In genomic region chr10:70152190-70152743, GRCm38 (mm10) we compare ENCODE assay signal across 9 mouse cellular contexts. TPM values are rescaled to one million over a fixed set of nuclear protein-coding genes. Genes with fewer than 3 reads are reported as not detected.
DNase-seq lines count a peak whose midpoint lies in the region; ATAC-seq and TF ChIP-seq lines count a peak whose summit lies in the region.
"Had no signal": no experiment of that assay in that cellular context is flagged by ENCODE, and none has a peak within 500 bp of the region (broad histone marks: within the 10 kb centered on the region; RNA-seq: fewer than 3 reads in every experiment).

No protein-coding gene starts in this region.

- no peaks in the 10 kb centered on the region for H3K27me3 ChIP-seq in hindbrain, embryonic 11.5 days (ENCODE audit: control insufficient read depth, insufficient read depth, low read length)
- no peaks in the 10 kb centered on the region for H3K27me3 ChIP-seq in liver, postnatal 0 days (ENCODE audit: insufficient read depth, low read length)
- no peaks in the 10 kb centered on the region for H3K27me3 ChIP-seq in forebrain, embryonic 12.5 days

- peaks cover 5% of the 10 kb centered on the region; the same call in 1 of the 2 replicates for H3K36me3 ChIP-seq in hindbrain, embryonic 11.5 days (ENCODE audit: control insufficient read depth, insufficient read depth, low read length)
- H3K36me3 ChIP-seq in liver, postnatal 0 days (replicated peaks; ENCODE audit: insufficient read depth, low read length), result peaks cover 39% of the 10 kb centered on the region
- peaks cover 60% of the 10 kb centered on the region for H3K36me3 ChIP-seq in forebrain, embryonic 12.5 days (replicated peaks)

- no peaks in the 10 kb centered on the region for H3K9me3 ChIP-seq in hindbrain, embryonic 11.5 days (ENCODE audit: control insufficient read depth, low read length)
- H3K9me3 ChIP-seq in liver, postnatal 0 days (ENCODE audit: low read length), result no peaks in the 10 kb centered on the region
- H3K9me3 ChIP-seq in forebrain, embryonic 12.5 days, result no peaks in the 10 kb centered on the region

- peak; percentile 27 for DNase-seq in embryo, embryonic 9.5 days (ENCODE audit: extremely low spot score)
- DNase-seq in hindbrain, embryonic 11.5 days (ENCODE audit: low spot score), result peak; percentile 26
- DNase-seq in lung, postnatal 10 days, result peak; percentile 59
- DNase-seq in liver, postnatal 0 days, result no peak
- no peak for DNase-seq in adrenal gland, postnatal 25 days

- WGBS in hindbrain, embryonic 11.5 days, result 55% methylated on average over 12 of the region's 12 CpGs
- 47% methylated on average over 12 of the region's 12 CpGs for WGBS in liver, postnatal 0 days (ENCODE audit: insufficient replicate concordance)
- 81% methylated on average over 12 of the region's 12 CpGs for WGBS in forebrain, embryonic 12.5 days

- TF ChIP-seq EP300 in liver, postnatal 0 days (IDR thresholded peaks at IDR 0.05; ENCODE audit: low read depth), result no peak

- no peak overlapping the region for H3K9ac ChIP-seq in hindbrain, embryonic 11.5 days (ENCODE audit: low read depth, low read length)
- H3K9ac ChIP-seq in liver, postnatal 0 days (replicated peaks), result no peak overlapping the region
- no peak overlapping the region for H3K9ac ChIP-seq in forebrain, embryonic 12.5 days

- no peak overlapping the region for H3K27ac ChIP-seq in hindbrain, embryonic 11.5 days (ENCODE audit: low read depth, low read length)
- no peak overlapping the region for H3K27ac ChIP-seq in liver, postnatal 0 days (ENCODE audit: low read depth)
- H3K27ac ChIP-seq in forebrain, embryonic 12.5 days, result no peak overlapping the region
- H3K27ac ChIP-seq: left cerebral cortex, adult 2 months had no signal

- no peak overlapping the region for H3K4me2 ChIP-seq in hindbrain, embryonic 11.5 days (replicated peaks; ENCODE audit: low read depth, low read length)
- H3K4me2 ChIP-seq in liver, postnatal 0 days (ENCODE audit: low read depth, low read length), result no peak overlapping the region
- no peak overlapping the region for H3K4me2 ChIP-seq in forebrain, embryonic 12.5 days

- no peaks in the 10 kb centered on the region for H3K4me1 ChIP-seq in hindbrain, embryonic 11.5 days (replicated peaks; ENCODE audit: control insufficient read depth, insufficient read depth, low read length)
- H3K4me1 ChIP-seq in liver, postnatal 0 days (ENCODE audit: insufficient read depth), result peaks cover 8% of the 10 kb centered on the region
- peaks cover 4% of the 10 kb centered on the region; the same call in 1 of the 2 replicates for H3K4me1 ChIP-seq in forebrain, embryonic 12.5 days

- peak; percentile 41; the same call in 1 of the 2 replicates for ATAC-seq in common myeloid progenitor, adult 5-6 weeks (replicated peaks; ENCODE audit: low read depth, poor library complexity, severe bottlenecking)
- no peak for ATAC-seq in hindbrain, embryonic 11.5 days (ENCODE audit: low FRiP score)
- no peak for ATAC-seq in liver, postnatal 0 days
- ATAC-seq in forebrain, embryonic 12.5 days (ENCODE audit: low FRiP score), result no peak
- no peak for ATAC-seq in megakaryocyte, adult 5-6 weeks (ENCODE audit: poor library complexity, severe bottlenecking)

- no peak overlapping the region for H3K4me3 ChIP-seq in hindbrain, embryonic 11.5 days (ENCODE audit: low read depth, low read length)
- no peak overlapping the region for H3K4me3 ChIP-seq in liver, postnatal 0 days (ENCODE audit: low read depth, low read length)
- no peak overlapping the region for H3K4me3 ChIP-seq in forebrain, embryonic 12.5 days (replicated peaks)
- H3K4me3 ChIP-seq: left cerebral cortex, adult 2 months had no signal

- no peak for TF ChIP-seq CTCF in liver, postnatal 0 days (IDR thresholded peaks at IDR 0.05; ENCODE audit: low read depth)

RNA-seq across cellular contexts. Expression of gene Mrln, which starts 52.2 kb away (rescaled TPM):
- total RNA-seq in common myeloid progenitor, adult 5-6 weeks (2017), result not detected in 2 replicates
- polyA plus RNA-seq in hindbrain, embryonic 11.5 days (2014; fragmentation: Nextera tagmentation; extraction: Ambion mirVana), result 1.0 and 1.7 TPM in 2 replicates
- polyA plus RNA-seq in liver, postnatal 0 days (2015; fragmentation: Nextera tagmentation; extraction: Ambion mirVana), result 0.38 and 0.65 TPM in 2 replicates
- total RNA-seq in adrenal gland, postnatal 25 days (2021), result not detected in 2 replicates
- 0.94 and 1.4 TPM in 2 replicates for polyA plus RNA-seq in forebrain, embryonic 12.5 days (2016; fragmentation: Nextera tagmentation; extraction: Ambion mirVana)
- not detected in 2 replicates for total RNA-seq in megakaryocyte, adult 5-6 weeks (2015)
- total RNA-seq in megakaryocyte, adult 5-6 weeks (2017), result not detected in 2 replicates
- total RNA-seq: left cerebral cortex, adult 2 months had no signal

RNA-seq across cellular contexts. Expression of gene Ccdc6, which starts 55.3 kb away (rescaled TPM):
- 24.3 and 29.0 TPM in 2 replicates for total RNA-seq in common myeloid progenitor, adult 5-6 weeks (2017)
- 23.0 and 27.8 TPM in 2 replicates for polyA plus RNA-seq in hindbrain, embryonic 11.5 days (2014; fragmentation: Nextera tagmentation; extraction: Ambion mirVana)
- 5.5 and 6.3 TPM in 2 replicates for polyA plus RNA-seq in liver, postnatal 0 days (2015; fragmentation: Nextera tagmentation; extraction: Ambion mirVana)
- total RNA-seq in adrenal gland, postnatal 25 days (2021), result 50.0 and 67.8 TPM in 2 replicates
- polyA plus RNA-seq in forebrain, embryonic 12.5 days (2016; fragmentation: Nextera tagmentation; extraction: Ambion mirVana), result 15.9 TPM in 2 replicates
- 11.9 and 15.7 TPM in 2 replicates for total RNA-seq in megakaryocyte, adult 5-6 weeks (2015)
- total RNA-seq in megakaryocyte, adult 5-6 weeks (2017), result 10.3 and 13.2 TPM in 2 replicates

Comparison
In these comparisons a context has a peak if more than half of its experiments do, and no peak if none do; other contexts are left out.
1. DNase-seq: peak in embryo, embryonic 9.5 days (single experiment), hindbrain, embryonic 11.5 days (single experiment) and lung, postnatal 10 days (single experiment); none in liver, postnatal 0 days (single experiment) and adrenal gland, postnatal 25 days (single experiment).